Mouse (Mus musculus) CH12.LX (cell line): ENCODE data around the gene Smyd5. TPM values are rescaled to one million over a fixed set of nuclear protein-coding genes. Genes with fewer than 3 reads are reported as not detected.

ENCODE experiments used
- DNase-seq: peaks from one replicate; pipeline ENCODE4 v3.0.0-alpha.2; 2013; ENCODE audit errors: extremely low read depth
- H3K27ac ChIP-seq: 2 replicates; pipeline ENCODE4 v1.5.1; 2012; ENCODE audit warnings: low read depth, mild to moderate bottlenecking, control low read depth, moderate library complexity; ENCODE audit not compliant: insufficient read depth
- H3K27me3 ChIP-seq: replicated peaks from 2 replicates; pipeline ENCODE3; 2012; ENCODE audit warnings: inconsistent platforms
- H3K36me3 ChIP-seq, 2 experiments: replicated peaks in 1 of 2; 2 replicates each; pipeline versions ENCODE3 to v1.6.1; 2012; ENCODE audit warnings: inconsistent platforms in 1 of 2, low read length in 1 of 2, mild to moderate bottlenecking in 1 of 2, mixed read lengths in 1 of 2, moderate library complexity in 1 of 2; ENCODE audit not compliant: control insufficient read depth in 1 of 2, insufficient read depth in 1 of 2
- H3K4me1 ChIP-seq, 2 experiments: 2 replicates each; pipeline ENCODE4 v1.6.1; 2012; ENCODE audit warnings: inconsistent platforms in 1 of 2, moderate library complexity in 1 of 2; ENCODE audit not compliant: insufficient read depth in 2 of 2, control insufficient read depth in 1 of 2
- H3K4me2 ChIP-seq: 2 replicates; pipeline ENCODE4 v1.6.1; 2012; ENCODE audit warnings: low read depth, mild to moderate bottlenecking, control low read depth; ENCODE audit not compliant: poor library complexity, insufficient read depth, severe bottlenecking
- H3K4me3 ChIP-seq, 3 experiments: fragments of 150-350 bp in 1 of 3; sonication (generic) in 1 of 3; replicated peaks in 1 of 3; 2 replicates each; pipeline versions ENCODE3 to v1.5.1; 2011 to 2012; ENCODE audit warnings: low read depth in 2 of 3, low read length in 2 of 3, mild to moderate bottlenecking in 2 of 3, moderate library complexity in 2 of 3, control low read depth in 1 of 3, improper control_type of control experiment in 1 of 3, inconsistent platforms in 1 of 3, mixed read lengths in 1 of 3; ENCODE audit not compliant: poor library complexity in 1 of 3
- H3K79me2 ChIP-seq: replicated peaks from 2 replicates; pipeline ENCODE4 v1.6.1; 2012; ENCODE audit warnings: mild to moderate bottlenecking, moderate library complexity; ENCODE audit not compliant: control insufficient read depth, poor library complexity, insufficient read depth, severe bottlenecking; ENCODE audit errors: extremely low read depth
- H3K9ac ChIP-seq: 2 replicates; pipeline ENCODE4 v1.6.1; 2012; ENCODE audit warnings: low read depth, mild to moderate bottlenecking, control low read depth, moderate library complexity; ENCODE audit not compliant: insufficient read depth
- H3K9me3 ChIP-seq: replicated peaks from 2 replicates; pipeline ENCODE3; 2012; ENCODE audit warnings: low read length, inconsistent platforms, mixed read lengths
- BHLHE40 ChIP-seq: IDR thresholded peaks from 2 replicates; pipeline ENCODE4 v1.6.1; 2011; ENCODE audit warnings: mild to moderate bottlenecking, low read depth, low read length, improper control_type of control experiment
- CHD1 ChIP-seq: IDR thresholded peaks from 2 replicates; pipeline ENCODE4 v1.6.1; 2012; ENCODE audit warnings: low read depth, low read length, improper control_type of control experiment, inconsistent platforms
- CHD2 ChIP-seq: IDR thresholded peaks from 2 replicates; pipeline ENCODE4 v1.6.1; 2011; ENCODE audit warnings: low read length, improper control_type of control experiment
- E2F4 ChIP-seq: IDR thresholded peaks from 2 replicates; pipeline ENCODE4 v1.6.1; 2011; ENCODE audit warnings: low read depth, low read length, improper control_type of control experiment; ENCODE audit not compliant: insufficient replicate concordance
- EP300 ChIP-seq: IDR thresholded peaks from 2 replicates; pipeline ENCODE4 v1.6.1; 2011; ENCODE audit warnings: low read length, improper control_type of control experiment
- ETS1 ChIP-seq: conservative IDR thresholded peaks from 2 replicates; pipeline ENCODE4 v1.6.1; 2012; ENCODE audit warnings: low read depth, mild to moderate bottlenecking, inconsistent platforms, low read length, improper control_type of control experiment, moderate library complexity
- IRF4 ChIP-seq: IDR thresholded peaks from 2 replicates; pipeline ENCODE4 v1.6.1; 2014; ENCODE audit warnings: low read depth, mild to moderate bottlenecking, inconsistent platforms, low read length, improper control_type of control experiment
- JUN ChIP-seq: IDR thresholded peaks from 2 replicates; pipeline ENCODE4 v1.6.1; 2011; ENCODE audit warnings: low read depth, mild to moderate bottlenecking, low read length, improper control_type of control experiment, moderate library complexity; ENCODE audit not compliant: insufficient read depth
- MAFK ChIP-seq: IDR thresholded peaks from 2 replicates; pipeline ENCODE4 v1.6.1; 2011; ENCODE audit warnings: low read length, improper control_type of control experiment; ENCODE audit not compliant: insufficient replicate concordance
- MAX ChIP-seq: IDR thresholded peaks from 2 replicates; pipeline ENCODE4 v1.6.1; 2011; ENCODE audit warnings: low read length, improper control_type of control experiment
- MEF2A ChIP-seq: IDR thresholded peaks from 2 replicates; pipeline ENCODE4 v1.6.1; 2014; ENCODE audit warnings: low read depth, mild to moderate bottlenecking, inconsistent platforms, low read length, improper control_type of control experiment, borderline replicate concordance
- NRF1 ChIP-seq: IDR thresholded peaks from 2 replicates; pipeline ENCODE4 v1.6.1; 2014; ENCODE audit warnings: low read depth, mild to moderate bottlenecking, inconsistent platforms, low read length, improper control_type of control experiment, moderate library complexity
- RAD21 ChIP-seq: IDR thresholded peaks from 2 replicates; pipeline ENCODE4 v1.6.1; 2011; ENCODE audit warnings: low read depth, mild to moderate bottlenecking, low read length, improper control_type of control experiment, moderate library complexity
- RCOR1 ChIP-seq: conservative IDR thresholded peaks from 2 replicates; pipeline ENCODE4 v1.6.1; 2012; ENCODE audit warnings: low read depth, mild to moderate bottlenecking, inconsistent platforms, low read length, improper control_type of control experiment
- SIN3A ChIP-seq: IDR thresholded peaks from 2 replicates; pipeline ENCODE4 v1.6.1; 2012; ENCODE audit warnings: low read length, improper control_type of control experiment, inconsistent platforms
- TBP ChIP-seq: conservative IDR thresholded peaks from 2 replicates; pipeline ENCODE4 v1.6.1; 2011; ENCODE audit warnings: low read depth, low read length, improper control_type of control experiment
- USF1 ChIP-seq: IDR thresholded peaks from 2 replicates; pipeline ENCODE4 v1.6.1; 2014; ENCODE audit warnings: low read depth, mild to moderate bottlenecking, inconsistent platforms, low read length, improper control_type of control experiment
- USF2 ChIP-seq: conservative IDR thresholded peaks from 2 replicates; pipeline ENCODE4 v1.6.1; 2011; ENCODE audit warnings: low read depth, low read length, improper control_type of control experiment
- ZMIZ1 ChIP-seq: IDR thresholded peaks from 2 replicates; pipeline ENCODE4 v1.6.1; 2012; ENCODE audit warnings: low read depth, mild to moderate bottlenecking, inconsistent platforms, low read length, improper control_type of control experiment
- dilution Hi-C: fragments of 300-500 bp; cut with MboI; formaldehyde crosslinking; loops from 2 replicates; pipeline ENCODE4 v1.14.3; 2020; ENCODE audit warnings: low sequenced_read_pairs; ENCODE audit not compliant: extremely low pct_unique_long_range_greater_than_20kb, extremely low pct_ligation_motif_present
- in situ Hi-C: fragments of 300-500 bp; cut with MboI; formaldehyde crosslinking; loops from 3 replicates; pipeline ENCODE4 v1.14.3; 2019; ENCODE audit warnings: low sequenced_read_pairs, low pct_ligation_motif_present, low pct_unique_long_range_greater_than_20kb, mixed read lengths
- polyA plus RNA-seq: library from polyadenylated mRNA; unstranded; fragments of >175 nt; gene quantifications from 2 replicates; pipeline ENCODE4 v1.2.1, GENCODE M21; 2012; ENCODE audit warnings: low read depth; ENCODE audit not compliant: insufficient read length
- total RNA-seq, 2 experiments: library from RNA; depleted of rRNA; stranded (reverse); fragments of 300-350 nt in 1 of 2; fragments of >200 nt in 1 of 2; gene quantifications; 2 replicates each; pipeline ENCODE4 v1.2.3; 2012 to 2014

The Smyd5 gene
- total and polyA plus RNA-seq, 3 experiments: 68.1 to 109 (median 75.5) TPM

- Histone ChIP-seq H3K9me3 (no peaks in the 10 kb centered on the region), H3K4me1 (peaks cover 0 to 9% of the 10 kb centered on the region in 2 experiments; a peak in 2 of 4 replicates), H3K27ac (no peak overlapping the region), H3K36me3 (peaks cover 72 to 93% of the 10 kb centered on the region in 2 experiments), H3K79me2 (peaks cover 6% of the 10 kb centered on the region), H3K9ac (no peak overlapping the region), H3K4me2 (no peak overlapping the region), H3K4me3 (no peak overlapping the region), H3K27me3 (no peaks in the 10 kb centered on the region)
- in situ Hi-C loops: no loop called here
- DNase-seq: no peak
- TF ChIP-seq TBP (no peak), RCOR1 (no peak), MAX (no peak), MAFK (no peak), USF1 (no peak), CHD2 (no peak), SIN3A (no peak)
- dilution Hi-C loops: no loop called here
These were observed 9.4 kb downstream of the Smyd5 start for GRCm38 (mm10) chr6:85441142-85441541.

- Histone ChIP-seq H3K4me3 (no peak overlapping the region), H3K27ac (no peak overlapping the region), H3K4me1 (no peaks in the 10 kb centered on the region), H3K9me3 (no peaks in the 10 kb centered on the region), H3K27me3 (no peaks in the 10 kb centered on the region), H3K9ac (no peak overlapping the region), H3K4me2 (no peak overlapping the region), H3K36me3 (peaks cover 72 to 99% of the 10 kb centered on the region in 2 experiments), H3K79me2 (no peaks in the 10 kb centered on the region)
- in situ Hi-C loops (no loop called here), dilution Hi-C loops (no loop called here)
- TF ChIP-seq USF2: no peak
- no peak for TF ChIP-seq IRF4
- TF ChIP-seq TBP: no peak
- TF ChIP-seq E2F4: no peak
- TF ChIP-seq BHLHE40: no peak
- no peak for DNase-seq
These were observed 11.9 kb downstream of the Smyd5 start for GRCm38 (mm10) chr6:85443488-85444233.

GRCm38 (mm10) chr6:85444266-85444965, 12.6 kb downstream of the Smyd5 start:
- Histone ChIP-seq H3K4me2 (no peak overlapping the region), H3K79me2 (no peaks in the 10 kb centered on the region)
- TF ChIP-seq MAFK: no peak
- TF ChIP-seq JUN: no peak
- TF ChIP-seq RAD21: no peak
- TF ChIP-seq ZMIZ1: no peak
- no peak for TF ChIP-seq ETS1
- TF ChIP-seq EP300: no peak
- no peak for TF ChIP-seq USF1
- TF ChIP-seq NRF1: no peak
- TF ChIP-seq USF2: no peak
- TF ChIP-seq MEF2A: no peak
- TF ChIP-seq CHD1: no peak
- TF ChIP-seq, all 38 proteins: peak for 0
- Histone ChIP-seq H3K27me3 (no peaks in the 10 kb centered on the region), H3K4me3 (no peak overlapping the region), H3K4me1 (no peaks in the 10 kb centered on the region), H3K27ac (no peak overlapping the region), H3K9me3 (no peaks in the 10 kb centered on the region), H3K36me3 (peaks cover 65 to 94% of the 10 kb centered on the region in 2 experiments), H3K9ac (no peak overlapping the region)
- no peak for DNase-seq
- dilution Hi-C loops: no loop called here
- in situ Hi-C loops: no loop called here
